Mouse (Mus musculus): Measurements from ENCODE around the gene Akap8l. TPM values are rescaled to one million over a fixed set of nuclear protein-coding genes. Genes with fewer than 3 reads are reported as not detected.

The Akap8l gene
- 83.5 and 91.1 TPM in 2 replicates for polyA plus RNA-seq (2015; fragmentation: Nextera tagmentation; extraction: Ambion mirVana)

- peak; percentile 96 for ATAC-seq (ENCODE audit: insufficient read depth, low FRiP score, low read depth)
- Histone ChIP-seq H3K9ac (peak within 1 kb of the TSS; percentile 60), H3K4me3 (replicated peaks) (peak within 1 kb of the TSS; percentile 94), H3K4me2 (peak within 1 kb of the TSS; percentile 89), H3K27me3 (replicated peaks) (no peaks in the 10 kb centered on the region), H3K36me3 (peaks cover 13% of the 10 kb centered on the region), H3K9me3 (no peaks in the 10 kb centered on the region), H3K4me1 (peaks cover 14% of the 10 kb centered on the region), H3K27ac (peak within 1 kb of the TSS; percentile 81)
- under 1% methylated on average over 37 of the region's 37 CpGs for WGBS
Measured at GRCm38 (mm10) chr17:32350382-32350983, at the start of gene Akap8l. Gene Akap8l, minus strand, starts transcription at chr17:32350607.

DNA sequence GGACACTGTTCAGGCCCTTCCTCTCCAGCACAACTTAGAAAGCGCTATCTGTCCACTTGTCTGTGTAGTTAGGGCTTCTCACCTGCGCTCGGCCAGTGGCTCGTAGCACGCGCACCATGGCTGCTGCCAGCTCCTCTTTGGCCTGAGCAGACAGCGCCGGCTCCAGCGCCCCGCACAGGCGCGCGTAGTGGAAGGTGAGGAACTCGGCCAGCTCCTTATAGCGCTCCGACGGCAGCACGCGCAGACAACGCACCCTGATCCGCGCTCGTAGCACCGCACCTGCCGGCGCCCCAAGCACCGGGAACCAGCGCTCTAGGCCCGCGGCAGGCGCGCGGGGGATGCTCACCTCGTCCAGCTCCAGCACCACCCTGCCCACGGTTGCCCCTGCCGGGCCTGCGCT lies 45.9 kb upstream of the Akap8l start:
- H3K4me2 ChIP-seq = peak overlapping the region; percentile 49
- WGBS = 14% methylated on average over 31 of the region's 37 CpGs
- H3K9me3 ChIP-seq = no peaks in the 10 kb centered on the region
- no peak overlapping the region for H3K9ac ChIP-seq
- no peak for ATAC-seq (ENCODE audit: insufficient read depth, low FRiP score, low read depth)
- no peaks in the 10 kb centered on the region for H3K36me3 ChIP-seq
- peaks cover 4% of the 10 kb centered on the region; the same call in 1 of the 2 replicates for H3K4me1 ChIP-seq
- peak overlapping the region; percentile 22 for H3K4me3 ChIP-seq (replicated peaks)
- H3K27me3 ChIP-seq (replicated peaks) = peaks cover 73% of the 10 kb centered on the region
- H3K27ac ChIP-seq = no peak overlapping the region

GRCm38 (mm10) chr17:32393944-32394343 lies 43.5 kb upstream of the Akap8l start:
- Histone ChIP-seq H3K4me1 (peaks cover 4% of the 10 kb centered on the region; the same call in 1 of the 2 replicates), H3K9me3 (no peaks in the 10 kb centered on the region), H3K4me3 (replicated peaks) (no peak overlapping the region), H3K36me3 (no peaks in the 10 kb centered on the region), H3K27ac (no peak overlapping the region), H3K4me2 (no peak overlapping the region), H3K27me3 (replicated peaks) (peaks cover 74% of the 10 kb centered on the region), H3K9ac (no peak overlapping the region)
- WGBS = 87% methylated on average over 10 of the region's 10 CpGs
- no peak for ATAC-seq (ENCODE audit: insufficient read depth, low FRiP score, low read depth)

DNA sequence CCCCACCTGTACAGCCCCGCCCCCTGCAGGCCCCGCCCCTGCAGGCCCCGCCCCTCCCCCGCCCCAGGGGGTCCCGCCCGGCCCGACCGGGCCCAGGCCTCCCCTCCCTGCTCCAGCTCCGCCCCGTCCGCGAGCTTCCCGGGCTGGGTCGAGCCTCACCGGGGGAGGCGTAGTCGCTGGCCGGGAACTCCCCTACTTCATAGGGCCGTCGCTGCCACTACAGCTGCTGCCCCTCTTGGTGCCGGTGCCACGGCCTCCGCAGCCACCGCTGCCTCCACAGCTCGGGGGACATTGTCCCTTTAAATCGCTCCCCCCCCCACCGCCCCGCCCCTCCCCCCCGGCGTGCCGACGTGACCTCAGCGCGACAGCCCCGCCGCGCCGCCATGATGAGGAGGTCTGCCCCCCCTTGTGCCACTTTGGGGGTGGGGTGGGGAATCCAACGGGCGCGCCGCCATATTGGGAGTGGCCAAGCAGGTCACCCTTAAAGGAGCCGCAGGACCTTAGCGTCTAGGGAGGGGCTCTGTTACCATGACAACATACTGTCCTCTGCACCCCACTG lies 38.8 kb upstream of the Akap8l start, which contains the start of gene Wiz:
Gene Wiz (minus strand): TSS at position 339 of the 559 bp plus-strand sequence.
- Histone ChIP-seq H3K27me3 (replicated peaks) (peaks cover 29% of the 10 kb centered on the region), H3K4me1 (peaks cover 9% of the 10 kb centered on the region; the same call in 1 of the 2 replicates), H3K4me2 (peak within 1 kb of the TSS; percentile 98), H3K27ac (peak within 1 kb of the TSS; percentile 87), H3K9ac (peak within 1 kb of the TSS; percentile 83), H3K9me3 (no peaks in the 10 kb centered on the region), H3K36me3 (0 out of 2 replicates have a peak, but pooled peaks cover 7% of the 10 kb centered on the region), H3K4me3 (replicated peaks) (peak within 1 kb of the TSS; percentile 76)
- ATAC-seq (ENCODE audit: insufficient read depth, low FRiP score, low read depth) = peak; percentile 86
- WGBS = 1% methylated on average over 28 of the region's 44 CpGs

GRCm38 (mm10) chr17:32388370-32389100 lies 38.1 kb upstream of the Akap8l start:
- H3K27me3 ChIP-seq (replicated peaks) = peaks cover 27% of the 10 kb centered on the region
- peak; percentile 51 for ATAC-seq (ENCODE audit: insufficient read depth, low FRiP score, low read depth)
- H3K27ac ChIP-seq = peak overlapping the region; percentile 87; the same call in 1 of the 2 replicates
- H3K4me2 ChIP-seq = peak overlapping the region; percentile 98
- under 1% methylated on average over 31 of the region's 39 CpGs for WGBS
- H3K9ac ChIP-seq = peak overlapping the region; percentile 83
- peaks cover 9% of the 10 kb centered on the region; the same call in 1 of the 2 replicates for H3K4me1 ChIP-seq
- peak overlapping the region; percentile 76 for H3K4me3 ChIP-seq (replicated peaks)
- peaks cover 13% of the 10 kb centered on the region; the same call in 1 of the 2 replicates for H3K36me3 ChIP-seq
- H3K9me3 ChIP-seq = no peaks in the 10 kb centered on the region

DNA sequence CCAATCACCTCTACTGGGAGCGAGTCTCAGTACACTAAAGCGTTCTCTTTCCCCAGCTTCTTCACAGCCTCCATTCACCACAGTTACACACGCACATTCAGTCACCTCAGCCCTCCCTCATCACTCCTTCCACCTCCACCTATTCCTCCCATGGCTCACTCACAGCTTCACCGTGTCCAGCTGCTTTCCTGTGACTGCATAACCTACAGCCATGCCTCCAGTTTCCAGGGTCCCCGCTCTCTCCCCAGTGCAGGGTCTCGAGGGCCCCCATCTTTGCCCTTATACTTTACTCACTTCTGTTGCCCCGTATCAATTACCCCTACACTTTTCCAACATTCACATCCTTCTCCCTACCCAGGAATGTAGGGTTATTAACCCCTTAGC lies 37.6 kb upstream of the Akap8l start:
- H3K9ac ChIP-seq = no peak overlapping the region
- WGBS = 38% methylated on average over 7 of the region's 7 CpGs
- no peak for ATAC-seq (ENCODE audit: insufficient read depth, low FRiP score, low read depth)

GRCm38 (mm10) chr17:32386659-32387432 lies 36.4 kb upstream of the Akap8l start:
- H3K9ac ChIP-seq = no peak overlapping the region
- no peak overlapping the region for H3K4me3 ChIP-seq (replicated peaks)
- H3K36me3 ChIP-seq = peaks cover 21% of the 10 kb centered on the region; the same call in 1 of the 2 replicates
- peaks cover 11% of the 10 kb centered on the region for H3K27me3 ChIP-seq (replicated peaks)
- no peak overlapping the region for H3K27ac ChIP-seq
- 69% methylated on average over 9 of the region's 9 CpGs for WGBS
- H3K4me2 ChIP-seq = no peak overlapping the region
- H3K4me1 ChIP-seq = peaks cover 9% of the 10 kb centered on the region; the same call in 1 of the 2 replicates
- ATAC-seq (ENCODE audit: insufficient read depth, low FRiP score, low read depth) = no peak
- no peaks in the 10 kb centered on the region for H3K9me3 ChIP-seq

More for the DNA sequence above, 37.6 kb upstream of the Akap8l start:
- no peaks in the 10 kb centered on the region for H3K9me3 ChIP-seq
- H3K4me2 ChIP-seq = peak overlapping the region; percentile 98
- peaks cover 9% of the 10 kb centered on the region; the same call in 1 of the 2 replicates for H3K4me1 ChIP-seq
- peaks cover 21% of the 10 kb centered on the region for H3K27me3 ChIP-seq (replicated peaks)
- peak overlapping the region; percentile 76 for H3K4me3 ChIP-seq (replicated peaks)
- H3K36me3 ChIP-seq = peaks cover 17% of the 10 kb centered on the region; the same call in 1 of the 2 replicates
- no peak overlapping the region for H3K27ac ChIP-seq

GRCm38 (mm10) chr17:32383661-32384060 lies 33.3 kb upstream of the Akap8l start:
- Histone ChIP-seq H3K9me3 (no peaks in the 10 kb centered on the region), H3K9ac (no peak overlapping the region), H3K4me3 (replicated peaks) (no peak overlapping the region), H3K4me2 (no peak overlapping the region), H3K27ac (no peak overlapping the region), H3K36me3 (peaks cover 21% of the 10 kb centered on the region; the same call in 1 of the 2 replicates), H3K27me3 (replicated peaks) (no peaks in the 10 kb centered on the region), H3K4me1 (peaks cover 8% of the 10 kb centered on the region; the same call in 1 of the 2 replicates)
- no peak for ATAC-seq (ENCODE audit: insufficient read depth, low FRiP score, low read depth)
- 86% methylated on average over 5 of the region's 5 CpGs for WGBS

- ATAC-seq (ENCODE audit: insufficient read depth, low FRiP score, low read depth) = no peak
- no peak overlapping the region for H3K27ac ChIP-seq
- H3K4me3 ChIP-seq (replicated peaks) = no peak overlapping the region
- H3K9me3 ChIP-seq = no peaks in the 10 kb centered on the region
- H3K4me1 ChIP-seq = no peaks in the 10 kb centered on the region
- 91% methylated on average over 7 of the region's 7 CpGs for WGBS
- H3K27me3 ChIP-seq (replicated peaks) = no peaks in the 10 kb centered on the region
- H3K36me3 ChIP-seq = peaks cover 24% of the 10 kb centered on the region; the same call in 1 of the 2 replicates
- H3K9ac ChIP-seq = no peak overlapping the region
- H3K4me2 ChIP-seq = no peak overlapping the region
Measured at GRCm38 (mm10) chr17:32382576-32382975, 32.2 kb upstream of the Akap8l start.

GRCm38 (mm10) chr17:32378786-32379185 lies 28.4 kb upstream of the Akap8l start:
- WGBS = 70% methylated on average over 2 of the region's 2 CpGs
- no peaks in the 10 kb centered on the region for H3K4me1 ChIP-seq

GRCm38 (mm10) chr17:32377137-32377536 lies 26.7 kb upstream of the Akap8l start:
- WGBS = 74% methylated on average over 9 of the region's 9 CpGs
- Histone ChIP-seq H3K4me2 (no peak overlapping the region), H3K9ac (no peak overlapping the region), H3K4me3 (replicated peaks) (no peak overlapping the region), H3K36me3 (peaks cover 14% of the 10 kb centered on the region; the same call in 1 of the 2 replicates), H3K27me3 (replicated peaks) (no peaks in the 10 kb centered on the region), H3K4me1 (no peaks in the 10 kb centered on the region), H3K9me3 (no peaks in the 10 kb centered on the region), H3K27ac (no peak overlapping the region)
- ATAC-seq (ENCODE audit: insufficient read depth, low FRiP score, low read depth) = 0 out of 2 replicates have a peak, but pooled peaks have one; percentile 14

More at GRCm38 (mm10) chr17:32378786-32379185, 28.4 kb upstream of the Akap8l start:
- Histone ChIP-seq H3K4me3 (replicated peaks) (no peak overlapping the region), H3K9ac (no peak overlapping the region), H3K27ac (no peak overlapping the region), H3K27me3 (replicated peaks) (no peaks in the 10 kb centered on the region), H3K4me2 (no peak overlapping the region), H3K9me3 (no peaks in the 10 kb centered on the region), H3K36me3 (peaks cover 24% of the 10 kb centered on the region)
- ATAC-seq (ENCODE audit: insufficient read depth, low FRiP score, low read depth) = no peak

All from stomach, embryonic 15.5 days (tissue).